Mouse (Mus musculus) cerebellum, postnatal 10 days (tissue): Measurements from ENCODE around the gene Mkln1.

Experiments
- DNase-seq, 2 experiments: peaks; one replicate each; pipeline ENCODE4 v3.0.0; 2021; ENCODE audit warnings: mixed read lengths in 2 of 2

Mkln1 gene

DNA sequence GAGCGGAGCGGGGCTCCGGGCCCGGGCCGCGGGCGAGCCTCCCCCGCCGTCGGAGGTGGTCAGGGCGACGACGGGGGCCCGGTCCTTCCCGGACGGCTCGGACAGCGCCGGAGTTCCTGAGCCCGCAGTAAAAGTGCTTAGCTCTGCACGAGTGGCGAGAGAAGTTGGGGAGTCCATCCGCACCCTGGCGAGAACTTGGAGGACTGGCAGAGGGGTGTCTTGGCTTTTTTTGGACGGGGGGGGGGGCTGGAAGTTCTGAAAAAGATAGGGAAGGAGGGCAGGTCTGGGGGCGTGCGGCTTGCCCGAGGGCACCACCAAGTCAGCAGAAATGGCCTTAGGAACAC, 643 bp downstream of the Mkln1 start:
- no peak for DNase-seq

GRCm38 (mm10) chr6:31399566-31399965, 1.0 kb downstream of the Mkln1 start:
- peak; percentile 45 to 55 for DNase-seq

DNA sequence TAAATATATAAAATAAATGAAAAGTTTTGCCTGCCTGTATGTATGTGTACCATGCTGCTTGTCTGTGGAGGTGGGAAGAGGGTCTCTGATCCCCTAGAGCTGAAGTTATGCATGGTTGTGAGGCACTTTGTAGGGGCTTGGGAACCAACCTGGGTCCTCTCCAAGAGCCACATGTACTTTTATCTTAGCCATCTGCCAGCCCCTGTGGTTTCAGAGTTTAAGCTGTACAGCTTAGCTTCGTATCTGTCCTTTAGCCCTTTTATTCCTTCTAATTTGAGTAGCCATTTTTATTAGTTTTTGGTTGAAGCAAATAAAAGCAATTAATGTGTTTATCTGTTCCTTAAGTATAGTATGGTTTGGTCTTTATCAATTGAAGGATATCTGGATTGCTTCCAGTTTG, 12.5 kb downstream of the Mkln1 start:
- DNase-seq = peak in 1 of 2 experiments; percentile 29

- DNase-seq = peak in 1 of 2 experiments; percentile 31
Observed at GRCm38 (mm10) chr6:31412487-31412886, 14.0 kb downstream of the Mkln1 start.

GRCm38 (mm10) chr6:31413556-31413955, 15.0 kb downstream of the Mkln1 start:
- DNase-seq = peak; percentile 21 to 29

GRCm38 (mm10) chr6:31414303-31414702, 15.8 kb downstream of the Mkln1 start:
- DNase-seq = no peak

- no peak for DNase-seq
Observed at GRCm38 (mm10) chr6:31425428-31425827, 26.9 kb downstream of the Mkln1 start.

DNA sequence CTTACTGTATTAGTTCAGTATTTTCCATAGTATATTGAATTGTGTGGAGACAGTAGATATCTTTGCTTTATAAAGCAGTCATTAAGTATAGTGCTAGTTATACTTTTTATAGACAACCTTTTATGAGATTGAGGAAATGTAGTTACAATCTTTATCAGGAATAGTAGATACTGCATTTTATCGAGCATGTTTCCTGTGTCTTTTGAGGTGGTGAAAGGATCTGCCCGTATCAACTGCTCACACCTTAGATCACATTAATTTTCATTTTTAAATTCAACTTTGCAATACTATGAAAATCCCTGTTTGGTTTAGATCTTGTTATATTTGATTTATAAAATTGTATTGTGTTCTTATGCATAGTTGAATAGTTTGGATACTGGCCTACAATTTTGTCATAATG, 38.7 kb downstream of the Mkln1 start:
- DNase-seq = no peak

- DNase-seq = no peak
Observed at GRCm38 (mm10) chr6:31445258-31445657, 46.7 kb downstream of the Mkln1 start.

DNA sequence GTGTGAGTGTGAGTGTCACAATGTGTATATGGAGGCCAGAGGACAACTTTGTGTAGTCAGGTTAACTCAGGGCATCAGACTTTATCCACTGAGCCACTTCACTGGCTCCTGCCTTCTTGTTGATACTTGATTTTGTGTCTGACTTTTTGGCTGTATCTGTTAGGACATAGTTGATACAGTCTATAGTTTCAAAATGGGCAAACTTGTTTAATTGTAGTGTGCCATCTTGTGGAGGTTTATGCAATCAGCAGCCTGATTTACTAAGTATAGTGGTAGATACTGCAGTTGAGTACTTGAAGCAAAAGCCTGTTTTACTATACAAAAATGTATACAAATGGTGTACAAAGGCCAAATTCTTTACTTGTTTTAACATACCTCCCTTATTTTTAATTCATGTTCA, 55.2 kb downstream of the Mkln1 start:
- peak; percentile 55 to 68 for DNase-seq

DNA sequence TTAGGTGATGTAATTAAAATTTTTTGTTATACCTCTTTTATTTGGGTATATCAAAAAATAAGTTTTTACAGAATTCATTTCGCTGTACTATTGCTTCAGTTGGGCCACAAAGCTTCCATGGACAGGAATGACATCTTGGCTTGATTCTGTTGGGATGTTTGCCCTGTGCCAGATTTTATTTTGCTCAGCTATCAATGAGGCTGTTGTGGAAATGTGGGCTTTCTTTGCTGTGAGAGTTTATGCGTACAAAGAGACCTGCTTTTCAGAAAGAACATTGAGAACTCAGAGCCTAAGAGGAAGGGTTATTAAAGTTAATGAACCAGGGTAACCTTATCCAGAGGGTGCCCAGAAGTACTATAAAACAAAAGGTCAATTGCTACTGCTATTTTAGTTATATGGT, 56.8 kb downstream of the Mkln1 start:
- no peak for DNase-seq

- DNase-seq = peak; percentile 8 to 12
Observed at GRCm38 (mm10) chr6:31456988-31457387, 58.5 kb downstream of the Mkln1 start.

DNA sequence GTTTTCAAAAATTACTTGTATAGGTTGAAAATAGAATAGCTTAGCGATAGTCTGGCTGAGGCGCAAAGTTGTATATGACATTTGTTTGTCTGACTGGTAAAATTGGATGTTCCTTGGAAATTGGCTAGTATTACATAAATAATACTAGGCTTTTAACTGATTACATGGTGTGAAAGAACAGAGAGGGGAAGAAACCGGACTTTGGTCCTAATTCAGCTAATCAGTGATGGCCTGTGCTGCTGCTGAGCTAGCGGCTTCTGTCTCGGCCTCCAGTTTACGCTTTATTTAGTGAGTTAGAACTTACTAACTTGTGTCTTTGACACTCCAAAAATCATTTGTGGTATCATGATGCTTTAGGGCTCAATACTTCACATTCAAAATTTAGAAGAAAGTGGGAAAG, 70.9 kb downstream of the Mkln1 start:
- no peak for DNase-seq

DNA sequence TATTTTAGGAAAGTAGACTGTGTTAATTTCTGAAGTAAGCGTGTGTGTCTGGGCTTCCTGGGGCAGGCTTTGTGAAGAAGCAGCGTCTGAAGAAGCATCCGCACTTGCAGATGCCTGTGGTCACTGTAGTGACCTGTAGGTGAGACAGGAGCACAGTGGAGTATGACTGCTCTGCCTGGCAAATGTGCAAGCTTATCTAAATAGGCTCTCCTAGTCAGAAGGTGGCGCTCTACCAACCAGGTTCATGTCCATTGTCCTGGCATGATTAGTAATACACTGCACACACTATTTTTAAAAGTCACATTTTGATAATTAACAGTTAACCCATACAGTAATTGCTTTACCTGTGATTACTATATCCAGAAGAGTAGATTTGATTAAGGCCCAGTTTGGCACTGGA, 79.7 kb downstream of the Mkln1 start:
- peak; percentile 13 to 26 for DNase-seq

DNA sequence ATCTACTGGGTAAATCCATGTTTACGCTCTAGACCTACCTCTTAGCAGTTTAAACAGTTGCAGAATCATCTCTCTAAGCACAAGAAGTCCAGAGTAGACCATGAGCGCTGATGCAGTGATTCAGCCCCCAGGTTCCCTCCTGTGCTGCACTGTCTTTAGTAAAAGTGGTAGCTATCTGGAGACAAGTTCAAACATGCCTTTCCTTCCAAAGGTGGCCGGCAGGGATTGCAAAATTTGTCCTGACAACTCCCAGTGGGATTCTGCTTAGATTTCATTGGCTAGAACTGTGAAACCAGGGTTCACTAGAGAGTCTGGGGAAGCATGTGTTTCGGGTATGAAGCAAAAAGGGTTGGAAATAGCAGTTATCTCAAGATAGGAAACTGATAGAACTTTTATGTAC, 81.5 kb downstream of the Mkln1 start:
- no peak for DNase-seq

- no peak for DNase-seq
Observed at GRCm38 (mm10) chr6:31486601-31487000, 88.1 kb downstream of the Mkln1 start.

- no peak for DNase-seq
Observed at GRCm38 (mm10) chr6:31489950-31490349, 91.4 kb downstream of the Mkln1 start.

DNA sequence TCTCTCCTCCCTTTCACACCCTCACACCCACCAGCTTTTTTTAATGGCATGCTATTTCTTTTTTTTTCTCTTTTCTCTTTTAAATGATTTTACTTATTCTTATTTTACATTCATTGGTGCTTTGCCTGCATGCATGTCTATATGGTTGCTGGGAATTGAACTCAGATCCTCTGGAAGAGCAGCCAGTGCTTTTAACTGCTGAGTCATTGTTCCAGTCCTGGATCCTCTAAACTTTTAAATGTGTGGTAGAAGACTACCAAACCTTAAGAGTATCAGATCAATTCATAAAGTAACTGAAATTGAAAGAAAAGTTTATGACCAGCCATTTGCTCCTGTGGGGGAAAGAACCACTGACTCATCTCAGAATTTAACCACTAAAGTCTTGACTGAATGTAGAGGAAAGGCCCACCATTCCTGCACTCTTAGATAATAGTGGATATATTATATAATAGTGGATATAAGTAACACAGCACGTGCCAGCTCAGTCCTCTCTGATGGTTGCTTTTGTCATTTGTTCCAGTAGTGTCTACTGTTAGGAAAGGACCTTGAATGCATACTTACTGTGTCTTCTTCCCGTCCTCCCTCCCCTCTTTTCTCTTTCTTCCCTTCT, 96.7 kb downstream of the Mkln1 start:
- DNase-seq = no peak

DNA sequence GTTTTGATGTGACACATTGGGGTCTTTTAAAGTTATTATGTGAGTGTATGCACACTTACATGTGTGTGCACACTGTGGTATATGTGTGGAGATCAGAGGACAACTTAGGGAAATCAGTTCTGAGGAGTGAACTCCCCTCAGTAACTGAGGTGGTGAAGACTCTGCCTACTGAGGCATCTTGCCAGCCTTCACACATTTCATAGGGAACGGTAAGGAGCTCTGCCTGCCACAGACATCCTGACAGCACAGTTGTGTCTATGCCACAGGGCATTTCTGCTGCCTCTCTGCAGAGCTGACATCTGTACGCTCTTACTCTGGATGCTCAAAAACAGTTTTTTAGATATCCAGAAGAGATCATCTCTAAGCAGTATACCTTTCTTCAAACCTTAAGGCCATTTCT, 97.7 kb downstream of the Mkln1 start:
- DNase-seq = no peak

DNA sequence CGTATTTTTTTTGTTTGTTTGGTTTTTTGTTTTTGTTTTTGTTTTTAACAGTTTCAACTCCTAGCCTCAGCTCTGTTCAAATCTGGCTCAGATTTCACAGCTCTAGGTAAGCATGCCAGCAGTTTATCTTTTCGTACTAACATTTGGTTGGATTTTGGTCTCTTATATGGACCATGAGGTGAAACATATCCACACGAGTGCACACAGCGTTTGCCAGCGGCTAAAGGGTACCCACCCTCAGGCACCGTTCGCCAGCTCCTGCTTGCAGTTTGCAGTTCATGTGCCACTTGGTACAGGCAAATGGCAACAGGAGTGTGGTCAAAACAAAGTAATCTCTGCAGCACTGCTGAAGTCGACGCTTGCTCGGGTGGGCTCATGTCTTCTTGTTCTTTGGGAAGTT, 101.3 kb downstream of the Mkln1 start:
- DNase-seq = no peak

- DNase-seq = no peak
Observed at GRCm38 (mm10) chr6:31500260-31500659, 101.7 kb downstream of the Mkln1 start.

- no peak for DNase-seq
Observed at GRCm38 (mm10) chr6:31500691-31501090, 102.2 kb downstream of the Mkln1 start.

- DNase-seq = no peak
Observed at GRCm38 (mm10) chr6:31502614-31503013, 104.1 kb downstream of the Mkln1 start.

DNA sequence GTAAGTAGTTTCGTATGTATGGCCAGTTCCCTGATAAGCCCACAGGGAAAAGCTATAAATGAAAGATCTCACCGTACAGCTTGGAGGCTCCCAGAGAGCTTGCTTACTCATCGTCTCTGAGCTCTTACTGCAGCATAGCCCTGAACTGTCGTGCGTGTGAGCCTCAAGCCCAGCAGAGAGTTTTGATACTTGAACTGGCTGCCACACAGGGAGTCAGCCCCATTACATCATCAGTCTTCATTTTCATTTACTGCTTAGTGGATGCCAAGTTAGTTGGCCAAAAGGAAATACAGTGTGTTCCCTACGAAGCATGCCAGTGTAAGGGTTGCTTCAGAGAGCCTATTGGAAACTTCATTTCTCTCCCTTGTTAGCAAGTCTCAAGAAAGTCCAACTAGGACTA, 115.2 kb downstream of the Mkln1 start:
- DNase-seq = no peak

- DNase-seq = peak; percentile 31 to 33
Observed at GRCm38 (mm10) chr6:31517681-31518337, 119.3 kb downstream of the Mkln1 start.
